Mouse (Mus musculus): Measurements from ENCODE around the gene Utp14a.

DNA sequence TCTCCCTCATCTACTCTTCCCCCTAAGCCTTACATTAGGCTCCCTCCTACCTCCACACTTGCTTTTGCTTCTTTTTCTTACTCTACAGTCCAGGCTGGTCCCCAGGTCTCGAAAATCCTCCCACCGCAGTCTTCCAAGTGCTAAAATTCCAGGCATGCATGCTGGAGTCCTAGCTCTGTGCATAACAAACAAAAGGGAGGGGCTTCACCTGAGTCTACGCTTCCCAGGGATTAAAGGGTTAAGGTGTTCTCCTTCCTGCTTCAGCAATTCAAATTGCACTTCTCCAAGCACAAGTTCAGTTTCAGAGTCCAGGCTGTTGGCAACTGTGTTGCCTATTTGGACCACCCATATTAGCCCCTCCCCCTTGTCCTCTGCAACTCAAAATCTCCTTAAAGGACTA lies 34.8 kb downstream of the Utp14a start:
- TF ChIP-seq POLR2A (IDR thresholded peaks at IDR 0.05; ENCODE audit: low read depth, low read length) (no peak), CTCF (IDR thresholded peaks at IDR 0.05; ENCODE audit: borderline replicate concordance, insufficient read depth, low read length) (no peak)
